Mouse (Mus musculus): ENCODE measurements around the gene Spon1.

Gene Spon1

GRCm38 (mm10) chr7:114087341-114087740 is 321.5 kb downstream of the Spon1 start:
- no peak for DNase-seq (ENCODE audit: low spot score in 2 of 2)

- no peak for DNase-seq (ENCODE audit: low spot score in 2 of 2)
Observed at GRCm38 (mm10) chr7:114087986-114088385, 322.2 kb downstream of the Spon1 start.

- no peak for DNase-seq (ENCODE audit: low spot score in 2 of 2)
Observed at GRCm38 (mm10) chr7:114088918-114089317, 323.1 kb downstream of the Spon1 start.

GRCm38 (mm10) chr7:114090231-114090630 is 324.4 kb downstream of the Spon1 start:
- DNase-seq (ENCODE audit: low spot score in 2 of 2) = no peak

GRCm38 (mm10) chr7:114090892-114091545 is 325.2 kb downstream of the Spon1 start:
- DNase-seq (ENCODE audit: low spot score in 2 of 2) = no peak
